Mouse (Mus musculus) megakaryocyte, embryonic 14.5 days (primary cell): ENCODE results near the gene Gm28043.

ENCODE experiments used
- FLI1 ChIP-seq: IDR thresholded peaks from 2 replicates; pipeline ENCODE4 v1.6.1; 2012; ENCODE audit warnings: low read length, inconsistent platforms, mixed read lengths
- GATA1 ChIP-seq: IDR thresholded peaks from 3 replicates; pipeline ENCODE4 v1.6.1; 2012; ENCODE audit warnings: mixed read lengths, low read length, inconsistent platforms, borderline replicate concordance

GRCm38 (mm10) chr17:29687373-29687772 is 72.7 kb downstream of the Gm28043 start:
- TF ChIP-seq GATA1 (no peak), FLI1 (no peak)
